Mouse (Mus musculus) layer of hippocampus, postnatal 14 days (tissue): ENCODE results near the gene Ppm1e. TPM values are rescaled to one million over a fixed set of nuclear protein-coding genes. Genes with fewer than 3 reads are reported as not detected.

Experiments
- DNase-seq, 2 experiments: peaks; one replicate each; pipeline ENCODE4 v3.0.0; 2021 to 2022; ENCODE audit warnings: low spot score in 2 of 2, mixed read lengths in 1 of 2
- total RNA-seq, 2 experiments: library from RNA; stranded (reverse); gene quantifications; 2 replicates each; pipeline ENCODE4 v1.2.3; 2021

Ppm1e gene
- total RNA-seq, 2 experiments from 2014 or later: 303 to 329 TPM

DNA sequence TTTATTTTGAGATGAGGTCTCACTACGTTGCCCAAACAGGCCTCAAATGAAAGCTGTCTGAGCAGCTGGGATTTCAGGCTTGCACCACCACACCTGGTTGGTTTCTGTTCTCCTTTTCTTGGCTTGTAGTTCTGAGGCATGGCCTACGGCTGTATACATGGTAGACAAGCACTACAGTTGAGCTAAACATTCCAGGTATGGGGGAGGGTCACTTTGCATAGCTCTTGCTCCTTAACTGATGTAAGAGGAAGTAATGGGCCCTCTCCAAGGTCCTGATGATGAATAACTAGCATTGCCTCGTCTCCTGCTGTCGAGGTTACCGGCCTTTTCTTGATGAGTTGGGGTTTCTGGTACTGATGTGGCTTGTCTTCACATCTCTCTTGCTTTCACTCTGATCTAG is 104.7 kb downstream of the Ppm1e start:
- no peak for DNase-seq

DNA sequence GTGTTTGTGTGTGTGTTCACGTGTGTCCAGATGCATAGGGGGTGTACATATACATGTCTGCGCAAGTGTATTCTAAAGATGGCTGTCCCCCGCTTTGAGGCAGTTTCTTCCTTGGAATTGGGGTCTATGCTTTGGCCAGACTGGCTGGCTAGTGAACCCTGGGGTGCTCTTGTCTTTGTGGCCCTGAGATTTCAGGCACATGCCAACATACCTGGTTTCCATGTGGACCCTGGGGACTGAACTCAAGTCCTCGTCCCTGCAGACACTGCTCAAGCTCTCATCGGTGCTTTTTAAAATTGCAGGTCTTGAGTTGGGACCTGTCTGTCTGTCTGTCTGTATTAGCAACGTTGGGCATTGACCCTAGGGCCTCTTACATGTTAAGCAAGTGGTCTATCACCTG is 105.5 kb downstream of the Ppm1e start:
- no peak for DNase-seq

DNA sequence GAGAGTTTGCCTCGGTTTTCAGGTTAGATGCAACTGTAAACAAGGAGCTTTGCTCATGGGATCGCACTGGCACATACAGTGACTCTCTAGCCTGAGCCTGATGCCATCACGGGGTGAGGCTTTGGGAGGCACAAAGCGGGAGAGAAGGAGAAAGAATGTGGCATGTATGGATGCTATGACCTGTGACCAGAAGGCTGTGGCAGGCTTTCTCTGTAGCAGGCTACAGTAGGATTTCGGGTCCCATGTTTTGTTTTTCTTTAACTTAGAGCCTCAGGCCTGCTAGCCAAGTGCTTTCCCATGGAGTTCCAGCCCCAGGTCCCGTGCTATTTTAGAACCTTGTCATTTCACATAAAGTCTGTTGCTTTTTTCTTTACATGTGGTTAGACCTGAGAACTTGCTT is 108.7 kb downstream of the Ppm1e start:
- no peak for DNase-seq

DNA sequence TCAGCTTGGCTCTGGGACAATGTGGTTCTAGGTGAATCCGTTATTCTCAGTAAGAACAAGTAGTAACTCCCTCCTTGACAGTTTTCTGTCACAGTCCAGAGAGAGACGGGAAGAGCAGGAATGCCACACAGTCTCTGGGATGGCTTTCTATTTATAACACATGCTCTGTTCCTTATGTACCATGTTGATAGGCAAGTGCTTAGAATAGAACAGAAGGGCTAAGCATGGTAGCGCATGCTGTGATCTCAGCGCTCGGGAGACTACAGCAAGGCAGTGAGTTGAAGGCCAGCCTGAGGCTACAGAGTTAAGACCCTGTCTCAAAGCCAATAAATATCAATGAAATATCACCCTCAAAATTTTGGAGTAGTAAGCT is 111.3 kb downstream of the Ppm1e start:
- DNase-seq: no peak

DNA sequence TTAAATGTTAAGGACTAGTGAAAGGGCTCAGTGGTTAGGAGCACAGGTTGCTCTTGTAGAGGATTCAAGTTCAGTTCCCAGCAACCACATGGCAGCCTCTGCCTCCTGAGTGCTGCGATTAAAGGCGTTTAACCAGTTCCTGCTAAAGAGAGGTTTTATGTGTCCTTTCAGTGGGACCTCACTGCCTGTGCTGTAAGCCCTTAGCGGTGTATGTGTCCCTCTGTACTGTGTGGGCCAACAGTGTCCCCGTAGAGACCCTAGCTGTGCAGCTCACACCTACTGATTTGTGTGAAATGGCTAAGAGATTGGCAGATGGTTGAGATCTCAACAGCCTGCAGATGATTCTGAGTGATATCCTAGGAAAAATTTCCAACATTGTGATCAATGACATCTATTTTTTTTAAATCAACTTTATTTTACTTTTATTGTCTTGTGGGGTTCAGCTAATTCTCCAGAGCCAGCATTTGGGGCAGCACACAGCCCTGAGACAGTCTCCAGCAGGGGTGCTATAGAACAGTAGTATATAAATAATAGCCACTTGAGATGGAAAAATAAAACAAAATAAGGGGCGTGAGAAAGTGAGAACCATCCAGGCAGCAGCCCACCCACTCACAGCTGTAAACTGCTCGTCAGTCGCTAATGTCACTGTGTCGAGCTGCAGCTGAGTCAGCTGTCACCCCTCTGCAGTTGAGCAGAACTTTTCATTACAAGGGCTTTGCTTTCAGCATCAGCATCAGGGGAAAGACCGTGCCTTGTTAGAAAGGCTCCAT is 111.9 kb downstream of the Ppm1e start:
- no peak for DNase-seq

DNA sequence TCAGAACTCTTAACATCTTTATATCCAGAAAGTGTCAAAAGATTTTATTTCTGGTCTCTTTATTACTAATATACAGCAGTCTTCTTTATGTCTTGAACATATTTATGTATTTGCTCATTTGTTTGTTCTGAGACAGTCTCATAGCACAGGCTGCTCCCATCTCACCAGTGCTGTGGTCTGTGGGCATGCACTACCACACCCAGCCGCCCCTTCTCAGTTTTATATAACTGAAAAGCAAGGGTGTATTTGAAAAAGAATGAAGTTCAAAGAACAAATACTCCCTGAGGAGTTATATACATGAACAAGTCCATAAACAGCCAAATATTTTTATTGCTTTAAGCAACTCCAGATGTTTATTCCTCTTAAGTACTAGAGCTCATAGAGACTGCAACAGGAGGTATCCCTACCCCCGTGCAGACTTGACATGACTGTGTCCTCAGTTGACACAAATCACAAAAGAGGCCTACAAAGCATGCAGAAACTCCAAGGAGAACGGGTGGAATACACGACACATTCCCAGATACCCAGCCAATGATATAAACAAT is 112.6 kb downstream of the Ppm1e start:
- DNase-seq: no peak

DNA sequence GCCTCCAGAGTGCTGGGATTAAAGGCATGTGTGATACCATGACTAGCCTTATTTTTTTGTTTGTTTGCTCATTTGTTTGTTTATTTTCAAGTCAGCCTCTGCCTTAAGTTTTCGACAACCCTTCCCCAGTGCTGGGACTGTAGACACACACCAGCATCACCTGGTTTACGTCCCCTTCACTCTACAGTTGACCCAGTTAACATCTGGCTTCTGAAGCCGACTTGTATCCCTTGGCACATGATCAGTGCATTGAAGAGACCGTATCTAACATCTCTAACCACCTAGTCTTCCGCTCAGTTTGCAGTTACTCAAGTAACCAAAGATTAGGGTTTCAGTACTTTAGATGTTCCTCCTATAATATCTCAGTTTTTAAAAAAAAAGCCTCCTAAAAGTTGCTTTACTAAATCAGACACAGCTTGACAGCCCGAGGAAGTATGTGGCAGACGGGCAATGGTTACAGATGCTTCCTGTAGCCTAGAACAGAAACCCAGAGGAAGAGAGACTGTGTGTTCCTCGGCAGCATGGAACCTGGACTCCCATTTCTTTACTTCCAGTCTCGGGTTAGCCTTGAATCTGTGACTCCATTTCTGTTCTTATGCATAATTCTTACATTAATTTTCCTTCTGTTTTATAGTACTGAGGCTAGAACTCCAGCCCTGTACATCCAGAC is 113.5 kb downstream of the Ppm1e start:
- DNase-seq: peak in 1 of 2 experiments; percentile 44

DNA sequence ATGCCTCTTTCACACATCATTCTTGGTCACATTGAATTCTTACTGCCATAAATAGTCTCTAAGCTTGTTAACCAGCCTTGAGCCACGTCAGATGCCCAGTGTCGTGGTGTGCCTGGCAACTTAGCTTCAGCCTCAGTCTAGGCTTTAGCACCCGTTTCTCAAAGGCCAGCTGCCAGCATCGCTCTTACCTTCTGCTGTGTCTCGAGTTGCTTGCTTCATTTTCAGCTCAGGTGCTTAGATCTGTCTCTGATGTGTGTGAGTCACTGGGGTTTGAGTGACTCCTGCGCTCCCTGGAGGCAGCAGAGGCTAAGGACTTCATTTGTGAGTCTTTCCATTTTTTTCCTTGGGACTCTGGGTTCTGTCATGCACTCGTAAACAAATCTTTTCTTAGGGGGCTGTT is 117.6 kb downstream of the Ppm1e start:
- no peak for DNase-seq

DNA sequence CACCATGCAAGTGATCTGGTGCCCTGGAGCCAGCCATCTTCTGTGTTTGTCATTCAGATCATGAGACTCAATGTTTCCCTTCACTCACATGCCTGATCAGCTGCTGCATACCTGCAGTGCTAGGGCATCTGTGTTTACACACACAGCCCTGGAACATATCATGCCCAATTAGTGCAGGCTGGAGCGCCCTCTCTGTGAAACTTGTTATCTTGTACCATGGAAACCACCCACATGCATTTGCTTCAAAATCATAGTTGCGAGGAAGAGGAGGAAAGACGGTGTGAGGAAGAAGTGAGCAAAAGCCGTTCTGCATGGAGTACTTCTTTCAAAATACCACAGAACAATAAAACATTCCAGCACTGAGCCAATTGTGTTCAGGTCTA is 118.0 kb downstream of the Ppm1e start:
- peak in 1 of 2 experiments; percentile 59 for DNase-seq

DNA sequence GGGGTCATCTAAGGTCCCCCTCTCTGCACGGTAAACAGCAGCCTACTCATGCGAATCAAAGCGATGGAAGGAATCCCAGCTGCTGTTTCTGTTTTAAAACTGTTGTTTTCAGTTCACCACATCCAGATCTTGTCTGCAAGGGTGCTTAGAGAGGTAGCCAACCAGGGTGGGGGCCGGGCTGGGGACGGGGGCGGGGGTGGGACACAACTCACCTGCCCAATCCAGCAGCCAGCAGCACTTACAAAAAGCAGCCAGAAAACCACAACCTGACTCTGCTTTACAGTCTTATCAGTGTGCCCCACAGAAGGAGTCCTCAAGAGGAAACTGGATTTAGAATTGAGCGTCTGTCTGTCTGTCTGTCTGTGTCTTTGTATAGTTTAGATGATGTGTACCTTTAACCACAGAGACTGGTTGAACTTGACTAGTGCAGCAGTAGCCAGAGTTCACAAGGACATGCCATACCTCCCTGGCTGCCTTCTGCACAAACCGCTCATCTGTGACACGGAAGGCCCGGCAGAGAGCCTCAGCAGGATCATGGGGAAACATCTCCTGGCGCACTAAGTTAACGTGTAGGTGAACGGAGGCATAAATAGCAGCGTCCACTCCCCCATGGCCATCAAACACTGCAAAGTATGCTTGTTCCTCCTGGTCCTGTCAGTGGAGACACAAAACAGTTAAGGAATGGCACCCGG is 118.5 kb downstream of the Ppm1e start:
- no peak for DNase-seq

DNA sequence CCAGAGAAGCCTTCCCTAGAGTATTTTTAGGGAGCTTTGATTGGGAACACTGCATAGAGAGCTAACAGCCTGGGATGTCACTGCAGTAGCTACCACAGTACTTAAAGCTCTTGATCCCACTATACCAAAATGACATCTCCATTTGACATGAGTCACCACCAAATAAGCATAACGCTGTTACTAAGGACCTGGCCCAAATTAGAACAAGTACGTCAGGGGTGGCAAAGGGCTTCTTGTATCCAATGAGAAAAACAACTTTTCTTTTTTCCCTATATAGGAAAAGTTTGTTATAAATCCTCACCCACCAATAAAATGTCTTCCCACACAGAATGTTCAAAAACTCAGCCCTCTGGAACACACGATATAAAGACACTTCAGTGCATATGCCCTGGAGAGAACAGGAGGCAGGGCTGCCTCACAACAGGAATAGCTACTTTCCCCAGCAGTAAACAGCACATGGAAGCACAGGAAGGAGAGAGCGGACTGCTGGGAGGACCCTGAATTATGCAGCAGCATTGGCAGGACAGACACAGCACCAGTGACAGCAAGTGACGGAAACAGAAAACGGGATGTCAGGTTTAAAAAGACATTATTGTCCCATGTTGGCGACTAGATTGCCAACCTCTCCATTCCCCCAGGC is 119.8 kb downstream of the Ppm1e start:
- peak in 1 of 2 experiments; percentile 58 for DNase-seq

DNA sequence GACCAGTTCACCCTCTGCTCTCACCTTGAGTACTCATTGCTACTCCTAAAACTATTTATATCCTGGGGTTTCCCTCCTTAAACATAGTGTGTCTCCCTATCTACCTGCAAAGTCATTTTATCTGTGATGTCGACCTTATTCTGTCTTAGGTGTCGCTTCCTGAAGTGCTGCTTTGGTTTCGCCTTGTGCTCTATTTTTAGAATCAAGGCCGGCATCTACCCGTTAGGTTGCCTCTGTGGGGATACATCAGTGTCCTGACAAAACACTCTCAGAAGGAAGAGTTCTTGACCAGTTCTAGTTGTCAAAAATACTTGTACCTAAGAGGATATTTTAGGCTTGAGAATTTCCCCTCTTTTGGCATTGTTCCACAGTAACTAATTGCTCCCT is 123.3 kb downstream of the Ppm1e start:
- DNase-seq: no peak

DNA sequence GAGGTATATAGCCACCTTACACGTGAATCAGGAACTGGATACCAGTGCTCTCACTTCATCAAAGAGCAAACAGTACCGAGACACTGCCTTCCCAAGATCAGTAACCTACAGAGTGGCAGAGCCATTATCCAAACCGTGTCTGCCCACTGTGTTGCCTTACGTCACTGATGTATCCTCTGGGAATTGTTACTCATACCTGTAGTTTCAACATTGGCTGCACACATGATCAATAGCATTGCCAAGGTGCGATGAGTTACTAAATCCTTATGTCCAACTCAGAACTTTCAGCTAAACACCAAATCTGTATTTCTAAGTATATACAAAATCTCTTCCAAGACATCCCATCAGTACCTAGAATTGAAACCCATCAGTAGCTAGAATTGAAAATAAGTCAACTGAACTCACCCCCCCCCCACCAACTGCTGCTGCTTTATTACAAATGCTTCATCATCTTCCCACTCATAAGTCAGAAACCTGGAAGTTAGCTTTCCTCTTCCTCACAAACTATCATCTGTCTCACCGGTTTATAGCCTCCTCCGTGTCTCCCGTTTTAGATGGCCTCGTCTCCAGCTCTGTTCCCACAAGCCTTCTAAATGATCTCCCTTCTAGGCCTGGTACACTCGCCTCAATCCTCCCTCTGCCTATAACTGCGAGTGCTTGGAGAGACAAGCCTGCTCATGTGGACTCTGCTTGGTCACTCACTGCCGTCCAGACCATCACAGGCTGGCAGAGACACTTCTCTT is 123.9 kb downstream of the Ppm1e start:
- no peak for DNase-seq

DNA sequence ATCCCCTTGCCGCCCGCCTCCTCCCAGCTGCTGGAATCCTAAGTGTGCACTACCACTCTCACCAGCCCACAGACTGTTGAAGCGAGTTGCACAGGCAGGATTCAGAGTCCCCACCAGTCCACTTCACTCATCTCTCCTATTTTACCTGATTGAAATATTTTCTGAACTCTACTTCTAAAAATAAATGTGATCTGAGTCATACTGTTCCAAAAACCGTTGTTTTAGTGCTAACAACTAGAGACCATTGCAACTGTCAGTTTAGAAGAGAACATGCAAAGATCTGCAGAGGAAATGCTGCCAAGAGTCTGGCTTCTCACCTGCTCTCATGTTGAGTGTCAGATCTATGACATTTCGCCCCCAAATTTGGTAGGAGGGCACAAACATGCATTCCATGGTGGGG is 125.4 kb downstream of the Ppm1e start:
- no peak for DNase-seq

DNA sequence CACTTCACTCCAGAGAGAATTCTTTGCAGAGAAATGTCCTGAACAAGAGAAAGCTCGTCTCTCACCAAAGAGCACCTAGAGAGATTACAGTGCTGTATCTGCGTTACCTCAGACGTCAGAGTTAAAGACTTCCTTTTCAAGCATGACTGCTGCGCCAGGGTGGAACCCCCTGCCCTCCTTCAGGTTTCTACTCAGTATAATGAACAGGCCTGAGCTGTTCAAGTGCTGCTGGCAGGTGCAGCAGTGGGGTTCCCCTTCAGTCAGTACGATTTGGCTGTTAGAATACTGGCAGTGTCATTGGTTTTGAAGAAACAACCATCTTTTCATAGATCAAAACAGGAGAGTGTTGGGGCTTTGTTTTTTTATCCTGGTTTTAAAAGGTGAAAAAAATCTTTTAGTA is 131.8 kb downstream of the Ppm1e start:
- DNase-seq: no peak

DNA sequence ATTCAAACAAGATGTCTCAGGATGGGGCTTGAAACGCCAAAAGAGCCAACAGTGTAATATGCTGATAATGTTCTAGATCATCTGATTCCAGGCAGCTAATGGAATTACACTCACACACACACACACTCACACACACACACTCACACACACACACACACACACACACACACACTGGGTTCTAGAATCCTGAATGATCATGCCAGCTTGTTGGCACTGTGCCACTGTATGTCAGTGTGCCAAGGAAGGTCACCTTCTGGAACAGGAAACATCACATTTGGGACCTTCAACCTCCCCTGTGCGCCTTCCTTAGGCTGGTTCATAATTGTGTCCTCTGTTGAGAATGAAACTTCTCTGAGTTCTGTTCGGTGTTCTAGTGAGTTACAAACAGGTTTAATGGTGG is 136.1 kb downstream of the Ppm1e start:
- no peak for DNase-seq

DNA sequence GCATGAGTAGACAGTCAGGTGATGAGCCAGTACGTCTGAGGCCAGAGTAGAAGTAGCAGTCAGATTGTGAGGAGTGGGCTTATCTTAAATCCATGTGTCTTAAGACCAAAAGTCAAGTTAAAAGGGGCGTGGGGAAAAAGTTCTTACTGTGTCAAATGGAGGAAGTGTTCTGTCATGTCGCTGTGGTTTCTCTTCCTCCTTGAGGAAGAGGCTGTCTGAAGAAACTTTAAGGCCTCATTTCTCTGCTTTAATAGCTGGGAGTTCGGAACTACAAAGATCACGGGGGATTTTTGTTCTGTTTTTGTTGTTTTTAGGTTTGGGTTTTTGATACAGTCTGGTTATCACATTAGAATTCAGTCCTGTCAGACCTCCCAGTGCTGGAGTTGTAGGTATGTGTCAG is 146.5 kb downstream of the Ppm1e start:
- DNase-seq: no peak
